Mouse (Mus musculus) heart, postnatal 0 days (tissue): ENCODE measurements around the gene Trib3. TPM values are rescaled to one million over a fixed set of nuclear protein-coding genes. Genes with fewer than 3 reads are reported as not detected.

ENCODE experiments used
- ATAC-seq: fragments of 200-750 bp; cut with Nextera tagmentation; 2 replicates; pipeline ENCODE4 v1.8.0; 2017; ENCODE audit warnings: low read depth, moderate number of reproducible peaks, moderate library complexity; ENCODE audit not compliant: insufficient read depth
- DNase-seq: peaks from one replicate; pipeline ENCODE4 v3.0.0-alpha.2; 2016; ENCODE audit warnings: low spot score
- H3K27ac ChIP-seq: fragments of 300-500 bp; sonication (generic); 2 replicates; pipeline ENCODE4 v1.5.1; 2014; ENCODE audit warnings: low read depth, mild to moderate bottlenecking
- H3K27me3 ChIP-seq: fragments of 300-500 bp; sonication (generic); 2 replicates; pipeline ENCODE4 v1.6.1; 2014; ENCODE audit warnings: low read length, mixed read lengths; ENCODE audit not compliant: control insufficient read depth, insufficient read depth
- H3K36me3 ChIP-seq: fragments of 300-500 bp; sonication (generic); replicated peaks from 2 replicates; pipeline ENCODE4 v1.6.1; 2014; ENCODE audit warnings: low read length, mixed read lengths; ENCODE audit not compliant: control insufficient read depth, insufficient read depth
- H3K4me1 ChIP-seq: fragments of 300-500 bp; sonication (generic); 2 replicates; pipeline ENCODE4 v1.6.1; 2014; ENCODE audit warnings: antibody characterized with exemption; ENCODE audit not compliant: control insufficient read depth, insufficient read depth
- H3K4me2 ChIP-seq: fragments of 300-500 bp; sonication (generic); 2 replicates; pipeline ENCODE4 v1.6.1; 2014; ENCODE audit warnings: low read depth, mild to moderate bottlenecking, low read length, moderate library complexity
- H3K4me3 ChIP-seq: fragments of 300-500 bp; sonication (generic); 2 replicates; pipeline ENCODE4 v1.5.1; 2014; ENCODE audit warnings: low read depth, low read length
- H3K9ac ChIP-seq: fragments of 300-500 bp; sonication (generic); replicated peaks from 2 replicates; pipeline ENCODE4 v1.6.1; 2014; ENCODE audit warnings: low read depth, low read length, mixed read lengths
- H3K9me3 ChIP-seq: fragments of 300-500 bp; sonication (generic); replicated peaks from 2 replicates; pipeline ENCODE4 v1.6.1; 2016; ENCODE audit warnings: low read length; ENCODE audit not compliant: control insufficient read depth
- CTCF ChIP-seq: IDR thresholded peaks from 2 replicates; pipeline ENCODE4 v1.5.1; 2016; ENCODE audit warnings: antibody characterized with exemption, control low read depth, low read depth
- EP300 ChIP-seq: IDR thresholded peaks from 2 replicates; pipeline ENCODE4 v1.6.1; 2016; ENCODE audit warnings: antibody characterized with exemption, low read depth
- WGBS: fragments of 180-500 bp; shearing (Covaris S2); extraction: QIAGEN DNeasy Blood & Tissue Kit; methylation state at CpG from one replicate; pipeline ENCODE4 v1.1.7; 2014; 5-methylcytosine and 5-hydroxymethylcytosine counted together
- polyA plus RNA-seq: library from polyadenylated mRNA; unstranded; fragments of >200 nt; fragmentation: Nextera tagmentation; extraction: Ambion mirVana; gene quantifications from 2 replicates; pipeline ENCODE4 v1.2.1, GENCODE M21; 2015
- total RNA-seq: library from RNA; depleted of rRNA; stranded (reverse); fragments of >200 nt; gene quantifications from 2 replicates; pipeline ENCODE4 v1.2.3, GENCODE M21; 2014; ENCODE audit warnings: low replicate concordance

Gene Trib3
- total and polyA plus RNA-seq, 2 experiments from 2014 or later: 2.5 TPM; not detected in 1

DNA sequence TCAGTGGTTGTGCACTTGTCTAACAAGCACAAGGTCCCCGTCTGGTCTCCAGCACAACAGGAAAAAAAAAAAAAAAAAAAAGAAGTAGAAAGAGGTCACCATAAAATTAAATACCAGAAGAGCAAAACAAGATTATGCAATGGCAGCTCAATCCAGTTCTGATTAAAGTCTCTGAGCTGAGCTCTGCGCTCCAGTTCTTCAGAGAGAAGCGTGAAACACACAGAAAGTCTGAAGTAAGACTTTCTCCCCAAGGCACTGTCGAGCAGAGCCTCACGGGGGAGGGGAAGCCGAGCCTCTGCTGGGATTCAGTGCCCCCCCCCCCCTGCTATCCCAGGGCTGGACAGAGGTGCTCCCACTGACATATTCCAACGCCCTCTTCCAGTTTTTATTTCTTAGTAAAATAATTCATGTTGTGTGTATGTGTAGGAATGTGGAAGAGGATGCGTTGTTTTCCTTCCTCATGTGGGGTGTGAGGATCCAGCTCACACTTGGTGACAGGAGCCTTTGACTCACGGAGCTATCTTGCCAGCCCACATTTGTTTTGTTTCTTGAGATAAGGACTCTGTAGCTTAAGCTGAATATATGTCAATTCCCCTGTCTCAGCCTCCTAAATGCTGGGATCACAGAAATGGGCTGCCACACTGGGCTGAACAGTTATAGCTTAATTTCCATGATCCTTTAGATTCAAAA, 3.1 kb upstream of the Trib3 start:
- Histone ChIP-seq H3K4me1 (peaks cover 10% of the 10 kb centered on the region), H3K4me3 (no peak overlapping the region), H3K9ac (no peak overlapping the region), H3K4me2 (no peak overlapping the region), H3K9me3 (no peaks in the 10 kb centered on the region), H3K27ac (no peak overlapping the region), H3K27me3 (no peaks in the 10 kb centered on the region), H3K36me3 (no peaks in the 10 kb centered on the region)
- WGBS: 38% methylated on average over 9 of the region's 9 CpGs
- TF ChIP-seq CTCF (no peak), EP300 (no peak)
- no peak for ATAC-seq
- DNase-seq: no peak

DNA sequence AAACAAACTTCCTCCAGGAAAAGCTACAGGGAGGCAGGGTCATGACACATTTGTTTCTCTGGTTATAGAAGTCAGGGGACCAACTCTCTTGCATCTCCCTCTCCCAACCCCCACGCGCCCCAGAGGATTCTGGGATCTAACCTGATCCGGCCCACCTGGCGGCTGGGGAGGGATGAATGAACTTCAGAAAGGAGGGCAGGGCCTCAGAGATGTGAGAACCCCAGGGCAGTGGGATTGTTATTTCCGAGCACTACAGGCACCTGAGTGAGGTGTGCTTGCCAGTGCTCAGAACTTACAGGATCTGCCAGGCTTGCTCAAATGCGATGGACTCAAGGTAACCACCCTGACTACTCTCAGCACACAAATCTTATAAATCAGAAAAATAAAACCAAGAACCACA, 1.6 kb upstream of the Trib3 start:
- Histone ChIP-seq H3K4me3 (no peak overlapping the region), H3K27me3 (no peaks in the 10 kb centered on the region), H3K9ac (no peak overlapping the region), H3K4me2 (no peak overlapping the region), H3K4me1 (peaks cover 10% of the 10 kb centered on the region), H3K9me3 (no peaks in the 10 kb centered on the region), H3K27ac (no peak overlapping the region), H3K36me3 (no peaks in the 10 kb centered on the region)
- DNase-seq (no peak), ATAC-seq (no peak)
- no peak for TF ChIP-seq CTCF
- TF ChIP-seq EP300: no peak
- 73% methylated on average over 6 of the region's 6 CpGs for WGBS

DNA sequence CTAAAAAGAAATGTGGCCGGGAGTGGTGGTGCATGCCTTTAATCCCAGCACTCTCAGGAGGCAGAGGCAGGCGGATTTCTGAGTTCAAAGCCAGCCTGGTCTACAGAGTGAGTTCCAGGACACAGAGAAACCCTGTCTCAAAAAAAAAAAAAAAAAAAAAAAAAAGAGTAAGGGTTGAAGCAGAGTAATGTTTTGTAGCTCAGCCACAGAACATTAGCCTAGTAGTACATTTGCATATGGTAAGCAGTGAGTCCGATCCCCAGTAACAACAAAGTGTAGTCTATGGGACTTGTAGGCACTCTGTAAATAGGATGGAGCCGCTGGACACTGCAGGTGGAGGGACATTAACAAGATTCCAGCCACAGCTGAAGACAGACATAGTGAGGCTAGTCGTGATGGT, 1.1 kb upstream of the Trib3 start:
- WGBS: 69% methylated on average over 5 of the region's 5 CpGs
- TF ChIP-seq EP300 (no peak), CTCF (no peak)
- ATAC-seq: no peak
- Histone ChIP-seq H3K27me3 (no peaks in the 10 kb centered on the region), H3K4me2 (no peak overlapping the region), H3K4me1 (peaks cover 5% of the 10 kb centered on the region), H3K36me3 (no peaks in the 10 kb centered on the region), H3K9me3 (no peaks in the 10 kb centered on the region), H3K27ac (no peak overlapping the region), H3K4me3 (no peak overlapping the region), H3K9ac (no peak overlapping the region)
- no peak for DNase-seq

DNA sequence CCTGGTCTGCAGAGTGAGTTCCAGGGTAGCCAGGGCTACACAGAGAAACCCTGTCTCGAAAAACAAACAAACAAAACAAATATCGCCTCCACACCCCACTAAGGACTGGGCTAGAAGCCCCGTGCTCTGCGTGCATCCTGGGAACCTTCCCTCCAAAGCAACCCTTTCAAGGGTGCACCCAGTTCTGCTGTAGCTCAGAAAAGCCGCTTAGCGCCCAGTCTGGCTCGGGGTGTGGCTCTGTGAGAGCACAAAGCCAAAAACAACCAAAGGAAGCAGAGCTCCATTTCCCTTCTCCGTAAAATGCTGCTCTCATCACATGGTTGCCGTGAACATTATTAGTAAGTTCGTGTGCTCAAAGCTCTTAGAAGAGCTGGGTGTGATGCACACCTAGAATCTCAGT, 529 bp upstream of the Trib3 start:
- peak overlapping the region; percentile 68 for H3K4me3 ChIP-seq
- no peaks in the 10 kb centered on the region for H3K36me3 ChIP-seq
- TF ChIP-seq EP300 (no peak), CTCF (no peak)
- 10% methylated on average over 10 of the region's 10 CpGs for WGBS
- no peak for DNase-seq
- no peaks in the 10 kb centered on the region for H3K4me1 ChIP-seq
- H3K9ac ChIP-seq: peak overlapping the region; percentile 71
- peak overlapping the region; percentile 57 for H3K27ac ChIP-seq
- 0 out of 2 replicates have a peak, but pooled peaks have one; percentile 15 for ATAC-seq
- H3K27me3 ChIP-seq: no peaks in the 10 kb centered on the region
- H3K4me2 ChIP-seq: peak overlapping the region; percentile 98
- no peaks in the 10 kb centered on the region for H3K9me3 ChIP-seq

DNA sequence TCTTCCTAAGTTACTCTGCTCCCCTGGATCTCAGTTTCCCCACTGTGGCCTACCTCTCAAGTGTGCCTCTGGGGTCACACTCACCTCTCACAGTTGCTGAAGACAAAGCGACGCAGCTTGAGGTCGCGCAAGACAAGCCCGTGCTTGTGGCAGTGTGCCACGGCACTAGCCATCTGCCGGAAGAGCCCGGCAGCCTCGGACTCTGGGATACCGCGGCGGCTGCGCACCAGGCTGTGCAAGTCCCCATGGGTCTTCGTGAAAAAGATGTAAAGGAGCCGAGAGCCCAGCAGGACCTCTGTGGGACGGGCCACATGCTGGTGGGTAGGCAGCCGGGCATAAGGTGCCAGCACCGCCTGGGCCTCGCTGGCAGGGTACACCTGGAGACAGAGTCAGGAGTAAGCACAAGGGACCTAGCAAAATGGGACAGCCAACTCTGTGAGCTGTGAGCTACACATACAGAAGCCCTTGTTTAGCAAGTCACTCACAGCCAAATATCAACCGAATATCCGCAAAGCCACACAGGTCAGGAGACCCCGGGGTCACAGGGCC, 4.1 kb downstream of the Trib3 start:
- H3K9me3 ChIP-seq: no peaks in the 10 kb centered on the region
- 87% methylated on average over 21 of the region's 22 CpGs for WGBS

DNA sequence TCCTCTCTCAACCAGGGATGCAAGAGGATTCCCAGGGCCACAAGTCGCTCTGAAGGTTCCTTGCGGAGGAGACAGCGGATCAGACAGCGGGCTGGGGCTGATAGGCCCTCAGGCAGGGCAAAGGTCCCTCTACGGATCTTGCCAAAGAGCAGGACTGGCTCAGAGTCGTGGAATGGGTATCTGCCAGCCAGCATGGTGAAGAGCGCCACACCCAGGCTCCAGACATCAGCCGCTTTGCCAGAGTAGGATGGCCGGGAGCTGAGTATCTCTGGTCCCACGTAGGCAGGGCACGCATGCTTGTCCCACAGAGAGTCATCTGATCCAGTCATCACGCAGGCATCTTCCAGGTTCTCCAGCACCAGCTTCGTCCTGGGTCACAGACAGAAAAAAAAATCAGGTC, 5.5 kb downstream of the Trib3 start:
- Histone ChIP-seq H3K9me3 (no peaks in the 10 kb centered on the region), H3K27me3 (no peaks in the 10 kb centered on the region), H3K4me3 (no peak overlapping the region), H3K9ac (no peak overlapping the region), H3K4me1 (no peaks in the 10 kb centered on the region; the same call in 1 of the 2 replicates), H3K4me2 (no peak overlapping the region), H3K27ac (no peak overlapping the region), H3K36me3 (no peaks in the 10 kb centered on the region)
- 87% methylated on average over 13 of the region's 13 CpGs for WGBS
- ATAC-seq (no peak), DNase-seq (no peak)
- TF ChIP-seq CTCF: no peak
- TF ChIP-seq EP300: no peak

More for the DNA sequence above, 4.1 kb downstream of the Trib3 start:
- ATAC-seq (no peak), DNase-seq (no peak)
- Histone ChIP-seq H3K27me3 (no peaks in the 10 kb centered on the region), H3K4me3 (no peak overlapping the region), H3K4me2 (no peak overlapping the region), H3K4me1 (no peaks in the 10 kb centered on the region; the same call in 1 of the 2 replicates), H3K36me3 (no peaks in the 10 kb centered on the region), H3K27ac (no peak overlapping the region), H3K9ac (no peak overlapping the region)
- TF ChIP-seq EP300: no peak
- no peak for TF ChIP-seq CTCF
